Mouse (Mus musculus): ENCODE results near the gene Nob1.

Nob1 gene

GRCm38 (mm10) chr8:107424597-107425229 is at the start of gene Nob1:
TSS of gene Nob1 (minus strand) at chr8:107425051.
- peak; percentile 99 for DNase-seq (ENCODE audit: low spot score)

GRCm38 (mm10) chr8:107473369-107473768 is 48.5 kb upstream of the Nob1 start:
- DNase-seq (ENCODE audit: low spot score), result no peak

GRCm38 (mm10) chr8:107472403-107473100 is 47.7 kb upstream of the Nob1 start:
- no peak for DNase-seq (ENCODE audit: low spot score)

- no peak for DNase-seq (ENCODE audit: low spot score)
These were observed 45.5 kb upstream of the Nob1 start for GRCm38 (mm10) chr8:107470302-107470701.

- DNase-seq (ENCODE audit: low spot score), result no peak
These were observed 44.0 kb upstream of the Nob1 start for GRCm38 (mm10) chr8:107468811-107469302.

GRCm38 (mm10) chr8:107466642-107467041 is 41.8 kb upstream of the Nob1 start:
- DNase-seq (ENCODE audit: low spot score), result no peak

GRCm38 (mm10) chr8:107465332-107465990 is 40.6 kb upstream of the Nob1 start:
- no peak for DNase-seq (ENCODE audit: low spot score)

GRCm38 (mm10) chr8:107462423-107462822 is 37.6 kb upstream of the Nob1 start:
- no peak for DNase-seq (ENCODE audit: low spot score)

- no peak for DNase-seq (ENCODE audit: low spot score)
These were observed 33.4 kb upstream of the Nob1 start for GRCm38 (mm10) chr8:107458281-107458680.

GRCm38 (mm10) chr8:107457725-107458124 is 32.9 kb upstream of the Nob1 start:
- no peak for DNase-seq (ENCODE audit: low spot score)

GRCm38 (mm10) chr8:107455268-107455667 is 30.4 kb upstream of the Nob1 start:
- DNase-seq (ENCODE audit: low spot score), result peak; percentile 74

- no peak for DNase-seq (ENCODE audit: low spot score)
These were observed 28.5 kb upstream of the Nob1 start for GRCm38 (mm10) chr8:107453386-107453785.

- DNase-seq (ENCODE audit: low spot score), result no peak
These were observed 26.7 kb upstream of the Nob1 start for GRCm38 (mm10) chr8:107451414-107452066.

GRCm38 (mm10) chr8:107449655-107450054 is 24.8 kb upstream of the Nob1 start:
- DNase-seq (ENCODE audit: low spot score), result no peak

- DNase-seq (ENCODE audit: low spot score), result no peak
These were observed 24.3 kb upstream of the Nob1 start for GRCm38 (mm10) chr8:107449130-107449529.

- no peak for DNase-seq (ENCODE audit: low spot score)
These were observed 23.6 kb upstream of the Nob1 start for GRCm38 (mm10) chr8:107448382-107448889.

- no peak for DNase-seq (ENCODE audit: low spot score)
These were observed 22.9 kb upstream of the Nob1 start for GRCm38 (mm10) chr8:107447713-107448112.

- peak; percentile 53 for DNase-seq (ENCODE audit: low spot score)
These were observed 19.8 kb upstream of the Nob1 start for GRCm38 (mm10) chr8:107444626-107445025.

- DNase-seq (ENCODE audit: low spot score), result no peak
These were observed 15.2 kb upstream of the Nob1 start for GRCm38 (mm10) chr8:107439880-107440625.

- DNase-seq (ENCODE audit: low spot score), result peak; percentile 39
These were observed 12.9 kb upstream of the Nob1 start for GRCm38 (mm10) chr8:107437711-107438110.

GRCm38 (mm10) chr8:107436841-107437421 is 12.1 kb upstream of the Nob1 start:
- peak; percentile 85 for DNase-seq (ENCODE audit: low spot score)
